Mouse (Mus musculus): ENCODE measurements around the gene Camkk2. TPM values are rescaled to one million over a fixed set of nuclear protein-coding genes. Genes with fewer than 3 reads are reported as not detected.

Camkk2 gene
- polyA plus RNA-seq, 1 experiment from 2014 or later, result 60.3 TPM

DNA sequence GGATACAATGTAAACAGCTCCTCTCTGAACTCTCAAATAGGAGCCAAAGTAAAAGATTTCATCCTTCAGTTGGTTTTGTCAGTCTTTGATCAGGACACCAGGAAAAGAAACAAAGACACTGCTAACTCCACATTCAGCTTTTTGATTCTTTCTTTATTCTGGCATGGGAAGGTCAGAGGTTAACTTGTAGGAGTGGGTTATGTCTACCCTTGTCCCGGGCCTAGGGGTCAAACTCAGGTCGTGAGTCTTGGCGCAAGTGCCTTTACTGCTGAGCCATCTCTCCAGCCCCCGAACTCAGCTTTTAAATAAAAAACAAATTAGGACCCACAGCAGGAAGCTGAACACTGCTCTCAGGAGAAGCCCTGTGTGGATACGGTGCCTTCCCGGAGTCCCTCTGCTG lies 23.1 kb downstream of the Camkk2 start:
- 33% methylated on average over 6 of the region's 6 CpGs for WGBS
- ATAC-seq (ENCODE audit: low FRiP score), result no peak
- peaks cover 74% of the 10 kb centered on the region for H3K36me3 ChIP-seq

DNA sequence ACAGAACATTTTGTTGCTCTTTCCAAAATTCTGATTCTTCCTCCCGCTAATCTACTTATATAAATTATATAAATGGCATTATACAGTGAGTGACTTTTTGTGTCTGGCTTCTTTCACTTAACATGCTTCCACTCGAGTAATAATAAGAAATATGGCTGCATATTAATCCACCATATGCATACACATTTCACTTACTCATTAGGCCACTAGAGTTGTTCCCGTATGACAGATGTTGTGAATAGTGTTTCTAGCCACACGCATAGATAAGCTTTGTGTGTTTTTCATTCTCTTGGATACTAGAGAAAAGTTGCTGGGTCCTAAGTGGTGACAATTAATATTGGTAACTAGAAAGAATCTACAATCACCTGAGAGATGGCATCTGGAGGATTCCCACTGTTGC lies 23.6 kb downstream of the Camkk2 start:
- H3K4me2 ChIP-seq, result no peak overlapping the region
- H3K9me3 ChIP-seq, result no peaks in the 10 kb centered on the region
- 0 out of 2 replicates have a peak, but pooled peaks cover under 1% of the 10 kb centered on the region for H3K4me1 ChIP-seq (replicated peaks)
- no peaks in the 10 kb centered on the region for H3K27me3 ChIP-seq
- H3K27ac ChIP-seq, result no peak overlapping the region
- no peak overlapping the region for H3K4me3 ChIP-seq
- 98% methylated on average over 4 of the region's 4 CpGs for WGBS
- peaks cover 77% of the 10 kb centered on the region for H3K36me3 ChIP-seq
- H3K9ac ChIP-seq, result no peak overlapping the region
- ATAC-seq (ENCODE audit: low FRiP score), result no peak

More for the DNA sequence above, 23.1 kb downstream of the Camkk2 start:
- no peak overlapping the region for H3K9ac ChIP-seq
- H3K4me3 ChIP-seq, result no peak overlapping the region
- peaks cover 6% of the 10 kb centered on the region; the same call in 1 of the 2 replicates for H3K4me1 ChIP-seq (replicated peaks)
- no peak overlapping the region for H3K27ac ChIP-seq
- no peaks in the 10 kb centered on the region for H3K9me3 ChIP-seq
- H3K27me3 ChIP-seq, result no peaks in the 10 kb centered on the region
- H3K4me2 ChIP-seq, result no peak overlapping the region

DNA sequence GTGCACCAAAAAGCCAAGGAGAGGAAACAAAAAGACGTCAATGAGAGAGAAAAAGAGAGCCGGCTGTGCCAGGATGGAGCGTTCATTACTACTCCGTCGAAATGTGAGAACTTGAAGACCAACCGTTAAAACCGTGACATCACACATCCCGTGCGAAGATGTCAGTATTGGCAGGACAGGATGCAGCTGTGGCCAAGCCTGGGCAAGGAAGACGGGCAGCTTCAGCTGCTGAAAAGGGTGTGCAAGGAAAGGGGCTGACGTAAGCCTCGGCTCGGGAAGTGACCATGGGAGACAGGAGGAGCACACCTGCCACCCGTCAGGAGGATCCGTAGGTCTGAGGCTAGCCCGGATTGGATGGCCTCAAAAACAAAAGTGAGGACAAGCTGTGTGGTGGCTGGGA lies 24.7 kb downstream of the Camkk2 start:
- H3K4me1 ChIP-seq (replicated peaks), result no peaks in the 10 kb centered on the region
- H3K9me3 ChIP-seq, result no peaks in the 10 kb centered on the region
- no peak overlapping the region for H3K27ac ChIP-seq
- no peaks in the 10 kb centered on the region for H3K27me3 ChIP-seq
- no peak overlapping the region for H3K4me3 ChIP-seq
- ATAC-seq (ENCODE audit: low FRiP score), result no peak
- no peak overlapping the region for H3K4me2 ChIP-seq
- WGBS, result 95% methylated on average over 16 of the region's 16 CpGs
- H3K9ac ChIP-seq, result no peak overlapping the region
- peaks cover 82% of the 10 kb centered on the region for H3K36me3 ChIP-seq

- Histone ChIP-seq H3K36me3 (peaks cover 80% of the 10 kb centered on the region), H3K9ac (no peak overlapping the region), H3K27ac (no peak overlapping the region), H3K27me3 (no peaks in the 10 kb centered on the region), H3K4me1 (replicated peaks) (no peaks in the 10 kb centered on the region), H3K4me2 (no peak overlapping the region), H3K9me3 (no peaks in the 10 kb centered on the region), H3K4me3 (no peak overlapping the region)
- no peak for ATAC-seq (ENCODE audit: low FRiP score)
- 88% methylated on average over 7 of the region's 7 CpGs for WGBS
Measured at GRCm38 (mm10) chr5:122747950-122748349, 31.3 kb downstream of the Camkk2 start.

GRCm38 (mm10) chr5:122743880-122744422 lies 35.3 kb downstream of the Camkk2 start:
- H3K4me1 ChIP-seq (replicated peaks), result no peaks in the 10 kb centered on the region
- WGBS, result 85% methylated on average over 13 of the region's 13 CpGs
- H3K4me2 ChIP-seq, result no peak overlapping the region
- no peak overlapping the region for H3K9ac ChIP-seq
- H3K27me3 ChIP-seq, result no peaks in the 10 kb centered on the region
- no peaks in the 10 kb centered on the region for H3K9me3 ChIP-seq
- H3K4me3 ChIP-seq, result no peak overlapping the region
- H3K36me3 ChIP-seq, result peaks cover 90% of the 10 kb centered on the region
- H3K27ac ChIP-seq, result no peak overlapping the region
- ATAC-seq (ENCODE audit: low FRiP score), result no peak

DNA sequence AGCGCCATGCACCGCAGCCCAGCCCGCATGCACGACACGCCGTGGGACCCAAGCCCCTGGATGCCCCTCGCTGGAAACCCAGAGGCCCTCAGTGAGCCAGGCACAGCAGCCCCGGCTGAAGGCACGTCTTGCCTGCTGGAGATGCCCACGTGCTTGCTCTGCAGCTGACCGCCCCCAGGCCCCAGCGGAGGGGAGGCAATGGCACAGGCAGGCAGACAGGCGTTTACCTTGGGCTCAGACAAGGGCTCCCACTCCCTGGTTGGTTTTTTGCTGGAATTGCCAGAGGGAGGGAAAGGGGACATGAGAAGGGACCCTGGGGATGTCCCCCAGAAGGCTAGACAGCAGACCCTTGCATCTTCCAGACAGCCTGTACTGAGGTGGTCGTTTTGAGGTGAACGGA lies 42.4 kb downstream of the Camkk2 start:
- no peaks in the 10 kb centered on the region for H3K27me3 ChIP-seq
- H3K4me3 ChIP-seq, result no peak overlapping the region
- H3K9ac ChIP-seq, result no peak overlapping the region
- H3K27ac ChIP-seq, result no peak overlapping the region
- no peaks in the 10 kb centered on the region for H3K9me3 ChIP-seq
- H3K4me2 ChIP-seq, result no peak overlapping the region
- no peaks in the 10 kb centered on the region for H3K4me1 ChIP-seq (replicated peaks)
- no peak for ATAC-seq (ENCODE audit: low FRiP score)
- 93% methylated on average over 15 of the region's 15 CpGs for WGBS
- peaks cover 46% of the 10 kb centered on the region for H3K36me3 ChIP-seq

GRCm38 (mm10) chr5:122735853-122736252 lies 43.4 kb downstream of the Camkk2 start:
- Histone ChIP-seq H3K4me2 (no peak overlapping the region), H3K36me3 (peaks cover 40% of the 10 kb centered on the region), H3K27me3 (no peaks in the 10 kb centered on the region), H3K27ac (no peak overlapping the region), H3K9ac (no peak overlapping the region), H3K9me3 (no peaks in the 10 kb centered on the region), H3K4me3 (no peak overlapping the region), H3K4me1 (replicated peaks) (0 out of 2 replicates have a peak, but pooled peaks cover 2% of the 10 kb centered on the region)
- no peak for ATAC-seq (ENCODE audit: low FRiP score)
- 88% methylated on average over 7 of the region's 7 CpGs for WGBS

GRCm38 (mm10) chr5:122733881-122734280 lies 45.3 kb downstream of the Camkk2 start:
- no peak for ATAC-seq (ENCODE audit: low FRiP score)
- H3K27ac ChIP-seq, result no peak overlapping the region
- H3K4me1 ChIP-seq (replicated peaks), result 0 out of 2 replicates have a peak, but pooled peaks cover 2% of the 10 kb centered on the region
- H3K27me3 ChIP-seq, result no peaks in the 10 kb centered on the region
- H3K9me3 ChIP-seq, result no peaks in the 10 kb centered on the region
- H3K4me2 ChIP-seq, result no peak overlapping the region
- H3K36me3 ChIP-seq, result peaks cover 36% of the 10 kb centered on the region
- H3K9ac ChIP-seq, result no peak overlapping the region
- 53% methylated on average over 17 of the region's 17 CpGs for WGBS
- no peak overlapping the region for H3K4me3 ChIP-seq

GRCm38 (mm10) chr5:122731991-122732673 lies 47.1 kb downstream of the Camkk2 start:
- no peaks in the 10 kb centered on the region for H3K9me3 ChIP-seq
- H3K9ac ChIP-seq, result no peak overlapping the region; the same call in 1 of the 2 replicates
- no peak overlapping the region for H3K4me2 ChIP-seq
- 64% methylated on average over 15 of the region's 15 CpGs for WGBS
- no peaks in the 10 kb centered on the region for H3K27me3 ChIP-seq
- peak overlapping the region; percentile 60; the same call in 1 of the 2 replicates for H3K27ac ChIP-seq
- H3K4me1 ChIP-seq (replicated peaks), result 0 out of 2 replicates have a peak, but pooled peaks cover 2% of the 10 kb centered on the region
- ATAC-seq (ENCODE audit: low FRiP score), result no peak
- H3K36me3 ChIP-seq, result peaks cover 30% of the 10 kb centered on the region
- H3K4me3 ChIP-seq, result no peak overlapping the region

DNA sequence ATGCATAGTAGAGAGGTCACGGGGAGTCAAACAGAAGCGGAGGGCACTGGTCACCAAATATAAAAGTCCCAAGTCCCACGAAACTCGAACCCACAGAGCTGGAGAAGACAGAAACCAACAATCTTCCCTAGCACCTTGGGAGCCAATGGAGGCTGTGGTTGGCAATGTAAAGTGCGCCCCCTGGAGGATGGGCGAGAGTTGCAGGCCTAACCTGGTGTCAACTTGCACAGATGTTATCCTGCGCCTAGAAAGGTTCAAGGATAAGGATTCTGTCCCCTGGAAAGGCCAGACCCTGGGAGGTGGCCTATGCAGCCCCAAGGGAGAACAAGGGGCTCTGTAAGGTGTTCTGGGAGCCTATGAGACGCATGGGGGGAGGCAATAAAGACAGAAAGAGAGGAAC lies 47.9 kb downstream of the Camkk2 start:
- WGBS, result 65% methylated on average over 8 of the region's 8 CpGs

DNA sequence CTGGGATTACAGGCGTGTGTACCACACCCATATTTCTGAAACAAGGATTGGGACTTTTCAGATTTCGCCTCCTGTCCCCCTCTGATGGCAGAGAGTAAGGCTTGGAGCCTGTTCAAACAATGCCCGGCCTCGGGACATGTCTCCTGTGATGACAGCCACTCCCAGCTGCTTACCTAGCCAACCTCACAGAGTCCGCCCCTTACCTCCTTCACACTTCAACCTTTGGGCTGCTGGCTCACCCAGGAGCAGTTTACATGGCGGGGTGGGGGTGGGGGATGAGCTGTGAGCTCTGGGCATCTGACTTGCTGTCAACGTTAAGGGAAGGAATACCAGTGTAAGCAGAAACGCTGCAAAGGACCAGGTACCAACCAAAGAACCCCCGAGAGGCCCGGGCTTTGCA lies 48.4 kb downstream of the Camkk2 start:
- 89% methylated on average over 10 of the region's 10 CpGs for WGBS
- Histone ChIP-seq H3K4me1 (replicated peaks) (peaks cover 9% of the 10 kb centered on the region; the same call in 1 of the 2 replicates), H3K27me3 (no peaks in the 10 kb centered on the region), H3K9me3 (no peaks in the 10 kb centered on the region), H3K36me3 (peaks cover 19% of the 10 kb centered on the region), H3K4me3 (no peak overlapping the region), H3K4me2 (no peak overlapping the region), H3K27ac (no peak overlapping the region), H3K9ac (no peak overlapping the region)
- ATAC-seq (ENCODE audit: low FRiP score), result no peak

More for the DNA sequence above, 47.9 kb downstream of the Camkk2 start:
- H3K4me1 ChIP-seq (replicated peaks), result peaks cover 6% of the 10 kb centered on the region; the same call in 1 of the 2 replicates
- ATAC-seq (ENCODE audit: low FRiP score), result no peak
- H3K9me3 ChIP-seq, result no peaks in the 10 kb centered on the region
- H3K36me3 ChIP-seq, result peaks cover 22% of the 10 kb centered on the region
- H3K27ac ChIP-seq, result peak overlapping the region; percentile 60; the same call in 1 of the 2 replicates
- no peaks in the 10 kb centered on the region for H3K27me3 ChIP-seq
- H3K4me3 ChIP-seq, result no peak overlapping the region
- no peak overlapping the region for H3K4me2 ChIP-seq
- H3K9ac ChIP-seq, result no peak overlapping the region

DNA sequence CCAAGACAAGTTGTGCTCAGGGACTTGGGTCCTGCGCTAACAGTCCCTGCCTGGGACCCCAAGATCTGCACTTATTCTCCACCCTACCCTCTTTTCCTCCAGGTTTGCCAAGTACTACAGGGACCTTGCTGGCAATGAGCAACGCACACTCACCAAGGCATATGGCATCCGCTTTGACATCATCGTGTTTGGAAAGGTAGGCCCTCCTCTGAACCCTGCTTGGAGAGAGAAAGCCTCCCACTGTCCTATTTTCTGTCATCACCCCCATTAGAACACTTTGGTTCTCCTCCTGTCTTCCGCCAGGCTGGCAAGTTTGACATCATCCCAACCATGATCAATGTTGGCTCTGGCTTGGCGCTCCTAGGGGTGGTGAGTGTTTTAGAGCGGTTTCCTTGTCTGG lies 52.1 kb downstream of the Camkk2 start:
- H3K4me2 ChIP-seq, result no peak overlapping the region
- 93% methylated on average over 7 of the region's 7 CpGs for WGBS
- no peaks in the 10 kb centered on the region for H3K27me3 ChIP-seq
- ATAC-seq (ENCODE audit: low FRiP score), result no peak
- 0 out of 2 replicates have a peak, but pooled peaks cover 4% of the 10 kb centered on the region for H3K9me3 ChIP-seq
- H3K4me3 ChIP-seq, result no peak overlapping the region
- H3K4me1 ChIP-seq (replicated peaks), result peaks cover 9% of the 10 kb centered on the region; the same call in 1 of the 2 replicates
- H3K9ac ChIP-seq, result no peak overlapping the region
- peaks cover 17% of the 10 kb centered on the region for H3K36me3 ChIP-seq
- H3K27ac ChIP-seq, result no peak overlapping the region

- ATAC-seq (ENCODE audit: low FRiP score), result no peak
- H3K9me3 ChIP-seq, result 0 out of 2 replicates have a peak, but pooled peaks cover 4% of the 10 kb centered on the region
- 82% methylated on average over 5 of the region's 5 CpGs for WGBS
- H3K27ac ChIP-seq, result no peak overlapping the region
- H3K27me3 ChIP-seq, result no peaks in the 10 kb centered on the region
- no peak overlapping the region for H3K4me2 ChIP-seq
- no peak overlapping the region for H3K4me3 ChIP-seq
- H3K36me3 ChIP-seq, result peaks cover 17% of the 10 kb centered on the region
- H3K9ac ChIP-seq, result no peak overlapping the region
- H3K4me1 ChIP-seq (replicated peaks), result peaks cover 9% of the 10 kb centered on the region; the same call in 1 of the 2 replicates
Measured at GRCm38 (mm10) chr5:122726595-122726994, 52.6 kb downstream of the Camkk2 start.
